28 mouse cellular contexts compared by ENCODE assay signal in the genomic region with DNA sequence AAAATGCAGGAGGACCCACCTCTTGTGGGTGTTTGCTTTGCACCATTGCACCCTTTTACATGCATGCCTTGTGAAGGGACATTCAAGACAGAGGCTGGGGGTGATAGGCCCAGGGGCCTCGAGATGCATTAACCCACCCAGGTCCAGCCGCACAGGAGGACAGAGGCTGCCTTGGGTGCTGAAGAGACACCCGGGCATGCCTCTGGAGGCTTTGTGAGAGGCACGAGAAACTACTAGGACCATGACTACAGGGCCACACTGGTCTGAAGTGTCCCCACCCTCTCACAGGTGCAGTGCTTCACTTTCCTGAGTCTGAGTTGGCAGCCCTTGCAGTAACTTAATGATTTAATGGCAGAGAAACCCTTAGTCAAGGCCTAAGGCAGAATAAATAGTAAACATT.
"Had no signal": no experiment of that assay in that cellular context is flagged by ENCODE, and none has a peak within 500 bp of the region (broad histone marks: within the 10 kb centered on the region; RNA-seq: fewer than 3 reads in every experiment).

No protein-coding gene starts in this region.

- H3K9ac ChIP-seq: heart, embryonic 12.5 days; hindbrain, embryonic 12.5 days; hindbrain, embryonic 14.5 days; kidney, embryonic 15.5 days; limb, embryonic 12.5 days; liver, embryonic 13.5 days; liver, embryonic 15.5 days; liver, postnatal 0 days had no signal

- H3K9me3 ChIP-seq: heart, embryonic 12.5 days; hindbrain, embryonic 10.5 days; hindbrain, embryonic 12.5 days; kidney, embryonic 15.5 days; limb, embryonic 10.5 days; limb, embryonic 12.5 days; liver, embryonic 13.5 days; liver, embryonic 15.5 days had no signal

- ATAC-seq: hindbrain, embryonic 16.5 days; inflammation-experienced regulatory T-cells, adult 6 months; intestine, embryonic 16.5 days; liver, postnatal 0 days had no signal

- DNase-seq: gastrocnemius, adult 2 months; gastrocnemius, postnatal 10 days; gastrocnemius, postnatal 25 days; heart, adult 2 months; heart, postnatal 10 days; heart, postnatal 4 days; kidney, adult 18-20 months; kidney, adult 8-10 months; kidney, postnatal 10 days; kidney, postnatal 25 days; kidney, postnatal 4 days; liver; liver, embryonic 13.5 days; liver, postnatal 0 days had no signal

- H3K36me3 ChIP-seq: heart, embryonic 12.5 days; hindbrain, embryonic 10.5 days; hindbrain, embryonic 12.5 days; kidney, embryonic 15.5 days; limb, embryonic 10.5 days; limb, embryonic 12.5 days; liver, embryonic 15.5 days had no signal

- H3K4me2 ChIP-seq: heart, embryonic 12.5 days; hindbrain, embryonic 12.5 days; hindbrain, embryonic 14.5 days; kidney, embryonic 15.5 days; limb, embryonic 12.5 days; liver, embryonic 11.5 days; liver, embryonic 13.5 days; liver, embryonic 15.5 days had no signal

- H3K27me3 ChIP-seq: heart, embryonic 12.5 days; hindbrain, embryonic 12.5 days; kidney, embryonic 15.5 days; limb, embryonic 12.5 days; liver, embryonic 13.5 days; liver, embryonic 15.5 days had no signal

- H3K27ac ChIP-seq: gastrocnemius, adult 2 months; heart, adult 2 months; hindbrain, embryonic 12.5 days; hindbrain, embryonic 14.5 days; kidney, embryonic 15.5 days; layer of hippocampus, adult 2 months; left cerebral cortex, adult 2 months; limb, embryonic 10.5 days; limb, embryonic 12.5 days; liver, embryonic 13.5 days; liver, embryonic 15.5 days had no signal

- H3K4me3 ChIP-seq: gastrocnemius, adult 2 months; heart, adult 2 months; heart, embryonic 12.5 days; hindbrain, embryonic 10.5 days; hindbrain, embryonic 12.5 days; kidney, embryonic 15.5 days; layer of hippocampus, adult 2 months; left cerebral cortex, adult 2 months; limb, embryonic 10.5 days; limb, embryonic 12.5 days; liver, embryonic 13.5 days; liver, embryonic 15.5 days had no signal
